Mouse (Mus musculus): Measurements from ENCODE around the gene Dhx30.

DNA sequence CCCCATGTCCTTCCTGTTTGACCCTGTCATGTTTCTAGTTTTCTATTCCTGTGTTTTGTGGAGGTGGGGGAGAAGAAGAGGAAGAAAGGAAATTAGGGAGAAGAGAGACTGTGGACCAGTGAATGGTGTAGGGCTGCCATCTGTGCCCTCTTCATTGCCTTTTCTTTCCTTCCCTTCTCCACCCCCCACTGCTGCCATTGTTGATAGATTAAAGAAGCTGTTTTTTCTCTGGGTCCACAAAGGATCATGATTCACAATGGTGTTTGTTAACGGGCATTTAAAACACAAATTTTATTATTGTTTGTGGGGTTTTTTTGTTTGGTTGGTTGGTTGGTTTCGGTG is 63.6 kb downstream of the Dhx30 start:
- TF ChIP-seq CTCF (IDR thresholded peaks at IDR 0.05; ENCODE audit: low read depth, low read length) (no peak), POLR2A (IDR thresholded peaks at IDR 0.05; ENCODE audit: insufficient read depth, low read length) (no peak)

Data from ES-Bruce4 (cell line).